Mouse (Mus musculus) ES-E14 (cell line): Measurements from ENCODE around the gene Unc13b. TPM values are rescaled to one million over a fixed set of nuclear protein-coding genes. Genes with fewer than 3 reads are reported as not detected.
A peak's percentile ranks its signal among the peaks of the same experiment; 100 is the strongest.

Experiments used
- DNase-seq: peaks from one replicate; pipeline ENCODE4 v3.0.0-alpha.2; 2013; ENCODE audit warnings: low read depth, low spot score
- H3K27ac ChIP-seq: 2 replicates; pipeline ENCODE4 v1.5.1; 2012; ENCODE audit warnings: low read depth, mild to moderate bottlenecking, low read length, moderate library complexity, mixed read lengths; ENCODE audit not compliant: poor library complexity, insufficient read depth, severe bottlenecking
- H3K36me3 ChIP-seq: 2 replicates; pipeline ENCODE4 v1.6.1; 2012; ENCODE audit warnings: mild to moderate bottlenecking, low read length, moderate library complexity, mixed read lengths; ENCODE audit not compliant: control insufficient read depth, poor library complexity, insufficient read depth, severe bottlenecking
- H3K4me1 ChIP-seq, 2 experiments: fragments of 150-350 bp in 1 of 2; sonication (generic) in 1 of 2; 2 replicates each; pipeline ENCODE4 v1.6.1; 2012; ENCODE audit warnings: low read length in 2 of 2, mild to moderate bottlenecking in 1 of 2, mixed read lengths in 1 of 2; ENCODE audit not compliant: control insufficient read depth in 2 of 2, insufficient read depth in 2 of 2, poor library complexity in 1 of 2
- H3K4me3 ChIP-seq, 2 experiments: fragments of 150-350 bp in 1 of 2; sonication (generic) in 1 of 2; 2 replicates each; pipeline ENCODE4 v1.5.1; 2012; ENCODE audit warnings: low read length in 2 of 2, low read depth in 1 of 2, mild to moderate bottlenecking in 1 of 2, mixed read lengths in 1 of 2; ENCODE audit not compliant: insufficient read depth in 1 of 2, poor library complexity in 1 of 2, severe bottlenecking in 1 of 2
- H3K9ac ChIP-seq: 2 replicates; pipeline ENCODE4 v1.6.1; 2012; ENCODE audit warnings: low read depth, mild to moderate bottlenecking, low read length, mixed read lengths; ENCODE audit not compliant: poor library complexity, insufficient read depth, severe bottlenecking
- H3K9me3 ChIP-seq: fragments of 150-350 bp; sonication (generic); 2 replicates; pipeline ENCODE4 v1.6.1; 2012; ENCODE audit warnings: low read depth, mild to moderate bottlenecking, low read length; ENCODE audit not compliant: control insufficient read depth, insufficient read depth
- CHD2 ChIP-seq: IDR thresholded peaks from 2 replicates; pipeline ENCODE4 v1.6.1; 2014; ENCODE audit warnings: mild to moderate bottlenecking, low read depth, low read length, inconsistent platforms
- HCFC1 ChIP-seq: IDR thresholded peaks from 2 replicates; pipeline ENCODE4 v1.6.1; 2012; ENCODE audit warnings: low read length, inconsistent platforms, borderline replicate concordance; ENCODE audit not compliant: insufficient read depth
- MAFK ChIP-seq: IDR thresholded peaks from 2 replicates; pipeline ENCODE4 v1.6.1; 2014; ENCODE audit warnings: mild to moderate bottlenecking, low read depth, low read length, inconsistent platforms; ENCODE audit not compliant: insufficient read depth
- ZC3H11A ChIP-seq: IDR thresholded peaks from 2 replicates; pipeline ENCODE4 v1.6.1; 2012; ENCODE audit warnings: low read depth, mild to moderate bottlenecking, inconsistent platforms, low read length, borderline replicate concordance
- ZNF384 ChIP-seq: IDR thresholded peaks from 2 replicates; pipeline ENCODE4 v1.6.1; 2012; ENCODE audit warnings: low read depth, low read length, inconsistent platforms
- in situ Hi-C, 2 experiments: fragments of 600-800 bp; cut with MboI; formaldehyde crosslinking; loops; one replicate each; pipeline ENCODE4 v1.15.1; 2025; ENCODE audit warnings: low sequenced_read_pairs in 2 of 2, inconsistent platforms in 1 of 2; ENCODE audit not compliant: unreplicated experiment in 2 of 2
- total RNA-seq: library from RNA; depleted of rRNA; stranded (reverse); fragments of 300-350 nt; gene quantifications from 2 replicates; pipeline ENCODE4 v1.2.3, GENCODE M21; 2012

The Unc13b gene
- total RNA-seq, 1 experiment = 13.3 TPM

DNA sequence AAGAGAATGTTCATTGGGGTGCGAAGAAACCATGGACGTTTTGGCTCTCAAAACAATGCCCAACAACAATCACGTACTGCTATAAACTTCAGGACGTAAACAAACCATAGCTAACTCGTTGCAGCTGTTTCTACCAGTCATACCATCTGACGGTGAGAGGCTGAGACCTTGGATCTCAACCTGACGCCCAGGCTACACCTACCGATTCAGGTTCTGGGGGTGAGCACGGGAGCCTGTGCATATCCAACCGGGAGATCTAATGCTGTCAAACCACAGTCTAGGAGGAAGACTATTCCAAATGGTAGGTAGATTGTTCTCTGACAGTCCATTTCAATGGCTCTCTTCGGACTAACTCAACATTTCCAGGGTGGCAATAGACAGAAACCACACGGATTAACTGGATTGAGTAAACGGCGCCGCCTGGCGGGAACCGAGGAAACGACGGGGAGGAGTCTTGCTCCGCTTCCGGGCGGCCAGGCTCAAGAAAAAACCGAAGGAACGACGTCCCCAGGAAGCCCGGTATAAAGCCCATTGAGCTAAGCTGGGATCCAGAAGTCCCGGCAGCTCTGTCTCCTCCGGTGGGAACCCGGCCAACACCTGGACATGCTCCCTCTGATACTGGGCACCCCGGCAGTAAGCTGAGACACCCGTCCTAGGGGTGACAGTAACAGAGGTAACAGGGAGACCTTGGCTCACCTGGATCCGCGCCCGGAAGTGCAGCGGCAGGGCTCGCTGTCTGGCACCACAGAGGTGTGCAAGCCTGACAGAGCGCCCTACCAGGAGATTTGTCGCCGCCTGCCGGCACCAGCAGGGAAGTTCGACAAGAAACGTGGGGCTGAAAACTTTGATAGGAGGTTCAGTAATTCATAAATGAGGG is 33.4 kb upstream of the Unc13b start, which contains the start of gene Pigo:
Gene Pigo, minus strand, starts transcription at position 736 of the 877 bp plus-strand sequence.
- H3K9ac ChIP-seq = peak within 1 kb of the TSS; percentile 93
- peak within 1 kb of the TSS; percentile 88 for H3K27ac ChIP-seq
- peak within 1 kb of the TSS; percentile 93 to 98 for H3K4me3 ChIP-seq
- peaks cover 33% of the 10 kb centered on the region for H3K36me3 ChIP-seq
- TF ChIP-seq ZNF384 (peak; percentile 78), MAFK (no peak), CHD2 (no peak), HCFC1 (peak; percentile 78), ZC3H11A (no peak)
- in situ Hi-C loops = no loop called here
- peaks cover 2 to 18% of the 10 kb centered on the region in 2 experiments; a peak in 3 of 4 replicates for H3K4me1 ChIP-seq
- peak; percentile 93 for DNase-seq
- no peaks in the 10 kb centered on the region for H3K9me3 ChIP-seq

DNA sequence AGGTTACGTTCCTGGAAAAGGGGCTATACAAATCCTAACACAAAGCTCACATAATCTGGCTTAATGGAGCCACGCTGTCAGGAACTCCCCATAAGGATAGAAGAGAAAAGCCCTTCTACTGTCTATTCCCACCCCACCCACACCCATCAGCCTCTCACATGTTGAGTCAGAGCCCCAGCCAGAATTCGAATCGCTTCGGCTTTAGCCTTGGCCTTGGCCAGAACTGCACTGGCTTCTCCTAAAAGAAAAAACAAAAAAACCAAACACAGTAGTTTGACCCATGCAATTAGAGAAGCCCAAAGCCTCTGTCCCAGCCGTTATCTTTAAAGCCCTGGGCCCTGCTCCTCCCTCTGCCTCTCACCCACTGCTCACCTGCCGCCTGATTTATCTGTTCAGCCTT is 29.6 kb upstream of the Unc13b start:
- H3K9me3 ChIP-seq = no peaks in the 10 kb centered on the region
- DNase-seq = no peak
- H3K4me1 ChIP-seq = peaks cover 2 to 10% of the 10 kb centered on the region in 2 experiments; a peak in 1 of 4 replicates
- peaks cover 16% of the 10 kb centered on the region for H3K36me3 ChIP-seq
- H3K4me3 ChIP-seq = no peak overlapping the region
- in situ Hi-C loops = no loop called here
- TF ChIP-seq HCFC1 = no peak
- TF ChIP-seq ZNF384 = no peak
- no peak for TF ChIP-seq ZC3H11A
- no peak for TF ChIP-seq CHD2
- no peak for TF ChIP-seq MAFK
- no peak overlapping the region for H3K27ac ChIP-seq
- no peak overlapping the region for H3K9ac ChIP-seq

DNA sequence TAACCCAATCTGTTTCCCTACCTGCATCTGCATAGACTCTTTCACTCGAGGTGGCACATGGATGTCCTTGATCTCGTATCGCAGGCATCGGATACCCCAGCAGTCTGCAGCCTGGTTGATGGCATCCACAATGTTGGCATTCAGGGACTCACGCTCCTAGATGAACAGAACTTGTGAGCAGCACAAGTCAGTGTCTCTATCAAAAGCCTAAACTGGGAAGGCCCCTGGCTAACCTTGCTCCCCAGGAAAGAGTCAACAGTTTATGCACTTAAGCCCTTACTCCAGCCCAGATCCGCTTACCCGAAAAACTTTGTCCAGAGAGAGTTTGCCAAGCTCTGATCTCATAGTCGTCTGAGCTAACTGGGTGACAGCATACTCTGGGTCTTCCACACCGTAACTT is 29.0 kb upstream of the Unc13b start:
- no peak overlapping the region for H3K27ac ChIP-seq
- H3K36me3 ChIP-seq = peaks cover 14% of the 10 kb centered on the region
- no peak for DNase-seq
- TF ChIP-seq ZC3H11A (no peak), MAFK (no peak)
- H3K9ac ChIP-seq = no peak overlapping the region
- peaks cover 0 to 6% of the 10 kb centered on the region in 2 experiments; a peak in 1 of 4 replicates for H3K4me1 ChIP-seq
- in situ Hi-C loops = no loop called here
- no peaks in the 10 kb centered on the region for H3K9me3 ChIP-seq
- H3K4me3 ChIP-seq = no peak overlapping the region

DNA sequence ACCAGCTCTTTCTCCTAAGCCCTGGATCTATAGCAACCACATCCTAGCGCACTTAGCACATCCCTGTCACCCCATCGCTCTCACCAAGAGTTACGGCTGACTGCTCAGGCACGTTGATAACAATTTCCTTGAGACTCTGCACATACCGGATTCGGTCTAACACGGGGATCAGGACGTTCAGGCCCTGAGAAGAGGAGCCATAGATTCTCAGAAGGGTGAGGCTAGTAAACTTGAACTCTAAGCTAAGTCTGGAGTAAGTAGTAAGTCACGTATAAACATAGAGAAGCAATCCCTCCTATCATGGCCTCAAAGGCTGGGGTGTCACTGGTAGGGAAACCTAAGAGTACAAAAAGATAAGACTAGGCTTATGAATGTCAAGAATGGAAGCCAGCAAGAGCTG is 28.4 kb upstream of the Unc13b start:
- no peak overlapping the region for H3K27ac ChIP-seq
- H3K36me3 ChIP-seq = peaks cover 14% of the 10 kb centered on the region
- H3K4me3 ChIP-seq = peak overlapping the region; percentile 85
- peak overlapping the region; percentile 94 for H3K9ac ChIP-seq
- H3K9me3 ChIP-seq = no peaks in the 10 kb centered on the region
- no peak for DNase-seq
- TF ChIP-seq ZNF384 = no peak
- TF ChIP-seq CHD2 = no peak
- TF ChIP-seq MAFK = no peak
- no peak for TF ChIP-seq HCFC1
- no peak for TF ChIP-seq ZC3H11A
- H3K4me1 ChIP-seq = peaks cover 0 to 3% of the 10 kb centered on the region in 2 experiments; a peak in 1 of 4 replicates
- in situ Hi-C loops = no loop called here
